ENCODE assay signal across 8 mouse cellular contexts in genomic region chr10:57531076-57531475, GRCm38 (mm10). TPM values are rescaled to one million over a fixed set of nuclear protein-coding genes. Genes with fewer than 3 reads are reported as not detected.
DNase-seq lines count a peak whose midpoint lies in the region; ATAC-seq and TF ChIP-seq lines count a peak whose summit lies in the region.

No protein-coding gene starts in this region.

- peaks cover 19% of the 10 kb centered on the region for H3K4me1 ChIP-seq in heart, embryonic 15.5 days (replicated peaks)
- 0 out of 4 replicates have a peak, but pooled peaks cover 0 to 3% of the 10 kb centered on the region in 2 experiments for H3K4me1 ChIP-seq in ES-E14 (ENCODE audit: control insufficient read depth in 2 of 2, insufficient read depth in 2 of 2, low read length in 2 of 2, poor library complexity in 1 of 2)
- peaks cover 8% of the 10 kb centered on the region for H3K4me1 ChIP-seq in embryonic facial prominence, embryonic 14.5 days (ENCODE audit: control insufficient read depth, insufficient read depth, low read length)

- H3K36me3 ChIP-seq in heart, embryonic 15.5 days: peaks cover 17% of the 10 kb centered on the region
- no peaks in the 10 kb centered on the region for H3K36me3 ChIP-seq in ES-E14 (ENCODE audit: control insufficient read depth, insufficient read depth, low read length, poor library complexity, severe bottlenecking)
- peaks cover 11% of the 10 kb centered on the region for H3K36me3 ChIP-seq in embryonic facial prominence, embryonic 14.5 days (ENCODE audit: control insufficient read depth, insufficient read depth, low read length)

- H3K9me3 ChIP-seq in heart, embryonic 15.5 days (replicated peaks): no peaks in the 10 kb centered on the region
- no peaks in the 10 kb centered on the region for H3K9me3 ChIP-seq in ES-E14 (ENCODE audit: control insufficient read depth, insufficient read depth, low read depth, low read length)
- no peaks in the 10 kb centered on the region for H3K9me3 ChIP-seq in embryonic facial prominence, embryonic 14.5 days (ENCODE audit: control insufficient read depth, low read length)

- H3K27me3 ChIP-seq in heart, embryonic 15.5 days: no peaks in the 10 kb centered on the region
- 0 out of 2 replicates have a peak, but pooled peaks cover 3% of the 10 kb centered on the region for H3K27me3 ChIP-seq in embryonic facial prominence, embryonic 14.5 days (replicated peaks; ENCODE audit: control insufficient read depth, insufficient read depth, low read length)

- no peak for DNase-seq in heart, adult 18-20 months
- DNase-seq in ES-E14 (ENCODE audit: low read depth, low spot score): no peak
- DNase-seq in embryonic facial prominence, embryonic 14.5 days (ENCODE audit: low spot score): no peak
- peak; percentile 14 to 20 for DNase-seq in layer of hippocampus, adult 8-10 months (ENCODE audit: low spot score in 2 of 2)
- peak; percentile 21 for DNase-seq in naive thymus-derived CD4-positive, alpha-beta T cell, adult 2 months (ENCODE audit: low read depth)
- DNase-seq in adrenal gland, postnatal 14 days: no peak
- DNase-seq in cerebellum, adult 9-11 months: no peak

- WGBS in heart, embryonic 15.5 days: 56% methylated on average over 2 of the region's 2 CpGs
- WGBS in embryonic facial prominence, embryonic 14.5 days: 66% methylated on average over 2 of the region's 2 CpGs

- no peak overlapping the region for H3K27ac ChIP-seq in heart, embryonic 15.5 days
- H3K27ac ChIP-seq in ES-E14 (ENCODE audit: insufficient read depth, low read depth, low read length, poor library complexity, severe bottlenecking): no peak overlapping the region
- H3K27ac ChIP-seq in embryonic facial prominence, embryonic 14.5 days (replicated peaks; ENCODE audit: low read depth, low read length): no peak overlapping the region

- no peak overlapping the region for H3K9ac ChIP-seq in heart, embryonic 15.5 days
- H3K9ac ChIP-seq in ES-E14 (ENCODE audit: insufficient read depth, low read depth, low read length, poor library complexity, severe bottlenecking): no peak overlapping the region
- H3K9ac ChIP-seq in embryonic facial prominence, embryonic 14.5 days (ENCODE audit: low read depth, low read length): peak overlapping the region; percentile 95

- H3K4me3 ChIP-seq in heart, embryonic 15.5 days: peak overlapping the region; percentile 96
- H3K4me3 ChIP-seq in ES-E14 (ENCODE audit: insufficient read depth in 1 of 2, low read depth in 1 of 2, low read length in 2 of 2, poor library complexity in 1 of 2, severe bottlenecking in 1 of 2): peak overlapping the region; percentile 2 to 90; a peak in 2 of 4 replicates
- H3K4me3 ChIP-seq in embryonic facial prominence, embryonic 14.5 days (ENCODE audit: low read depth, low read length): peak overlapping the region; percentile 96

- no peak for ATAC-seq in heart, embryonic 15.5 days (replicated peaks; ENCODE audit: insufficient number of reproducible peaks, insufficient read depth, low FRiP score, low read depth)
- no peak for ATAC-seq in embryonic facial prominence, embryonic 14.5 days (ENCODE audit: low read depth)

- in situ Hi-C loops in ES-E14 (cut with MboI; ENCODE audit: low sequenced_read_pairs in 2 of 2, unreplicated experiment in 2 of 2): no loop called here

- H3K4me2 ChIP-seq in heart, embryonic 15.5 days: peak overlapping the region; percentile 58
- peak overlapping the region; percentile 69 for H3K4me2 ChIP-seq in embryonic facial prominence, embryonic 14.5 days (ENCODE audit: low read depth, low read length)

TF ChIP-seq in ES-E14, 5 proteins besides CTCF, POLR2A, EP300 and RAD21:
- TF ChIP-seq ZC3H11A (IDR thresholded peaks at IDR 0.05; ENCODE audit: borderline replicate concordance, low read depth, low read length) (no peak), HCFC1 (IDR thresholded peaks at IDR 0.05; ENCODE audit: borderline replicate concordance, insufficient read depth, low read length) (no peak), MAFK (IDR thresholded peaks at IDR 0.05; ENCODE audit: insufficient read depth, low read depth, low read length) (no peak), CHD2 (IDR thresholded peaks at IDR 0.05; ENCODE audit: low read depth, low read length) (no peak), ZNF384 (IDR thresholded peaks at IDR 0.05; ENCODE audit: low read depth, low read length) (no peak)

RNA-seq across cellular contexts. Expression of gene Serinc1, which starts 1.3 kb away (rescaled TPM):
- 139 and 149 TPM in 2 replicates for polyA plus RNA-seq in heart, embryonic 15.5 days (2015; fragmentation: Nextera tagmentation; extraction: Ambion mirVana)
- total RNA-seq in heart, adult 18-20 months (2021): 100 to 1,000 TPM; 282 to 302 TPM
- 143 and 153 TPM in 2 replicates for total RNA-seq in ES-E14 (2012; rRNA removed)
- 172 and 178 TPM in 2 replicates for polyA plus RNA-seq in embryonic facial prominence, embryonic 14.5 days (2014; fragmentation: Nextera tagmentation; extraction: Ambion mirVana)
- total RNA-seq in layer of hippocampus, adult 8-10 months (2022): 1,000 to 10,000 TPM in 1 of 4 experiments, 100 to 1,000 TPM in 3; 879 to 1,039 (median 899) TPM
- total RNA-seq in adrenal gland, postnatal 14 days (2021): 265 and 276 TPM in 2 replicates

RNA-seq across cellular contexts. Expression of gene Hsf2, which starts 44.9 kb away (rescaled TPM):
- 19.9 and 24.0 TPM in 2 replicates for polyA plus RNA-seq in heart, embryonic 15.5 days (2015; fragmentation: Nextera tagmentation; extraction: Ambion mirVana)
- total RNA-seq in heart, adult 18-20 months (2021): 10 to 100 TPM; 13.0 to 13.7 TPM
- 29.0 and 32.0 TPM in 2 replicates for total RNA-seq in ES-E14 (2012; rRNA removed)
- polyA plus RNA-seq in embryonic facial prominence, embryonic 14.5 days (2014; fragmentation: Nextera tagmentation; extraction: Ambion mirVana): 27.4 and 27.5 TPM in 2 replicates
- 10 to 100 TPM; 30.3 to 38.3 (median 34.6) TPM for total RNA-seq in layer of hippocampus, adult 8-10 months (2022)
- 15.4 and 16.1 TPM in 2 replicates for total RNA-seq in adrenal gland, postnatal 14 days (2021)

Comparison
In these comparisons a context has a peak if more than half of its experiments do, and no peak if none do; other contexts are left out.
1. H3K4me3 ChIP-seq: peak in every context shown above with its lines; median percentile 96 in heart, embryonic 15.5 days; 96 in embryonic facial prominence, embryonic 14.5 days; 46 in ES-E14.
2. DNase-seq: peak in layer of hippocampus, adult 8-10 months (2 of 2) and naive thymus-derived CD4-positive, alpha-beta T cell, adult 2 months (single experiment); none in heart, adult 18-20 months (0 of 2), ES-E14 (single experiment), embryonic facial prominence, embryonic 14.5 days (single experiment), adrenal gland, postnatal 14 days (single experiment) and cerebellum, adult 9-11 months (single experiment).